Mouse (Mus musculus): ENCODE data around the gene Zfp513. TPM values are rescaled to one million over a fixed set of nuclear protein-coding genes. Genes with fewer than 3 reads are reported as not detected.

Zfp513 gene
- polyA plus RNA-seq, 1 experiment from 2014 or later, result 10.5 TPM

DNA sequence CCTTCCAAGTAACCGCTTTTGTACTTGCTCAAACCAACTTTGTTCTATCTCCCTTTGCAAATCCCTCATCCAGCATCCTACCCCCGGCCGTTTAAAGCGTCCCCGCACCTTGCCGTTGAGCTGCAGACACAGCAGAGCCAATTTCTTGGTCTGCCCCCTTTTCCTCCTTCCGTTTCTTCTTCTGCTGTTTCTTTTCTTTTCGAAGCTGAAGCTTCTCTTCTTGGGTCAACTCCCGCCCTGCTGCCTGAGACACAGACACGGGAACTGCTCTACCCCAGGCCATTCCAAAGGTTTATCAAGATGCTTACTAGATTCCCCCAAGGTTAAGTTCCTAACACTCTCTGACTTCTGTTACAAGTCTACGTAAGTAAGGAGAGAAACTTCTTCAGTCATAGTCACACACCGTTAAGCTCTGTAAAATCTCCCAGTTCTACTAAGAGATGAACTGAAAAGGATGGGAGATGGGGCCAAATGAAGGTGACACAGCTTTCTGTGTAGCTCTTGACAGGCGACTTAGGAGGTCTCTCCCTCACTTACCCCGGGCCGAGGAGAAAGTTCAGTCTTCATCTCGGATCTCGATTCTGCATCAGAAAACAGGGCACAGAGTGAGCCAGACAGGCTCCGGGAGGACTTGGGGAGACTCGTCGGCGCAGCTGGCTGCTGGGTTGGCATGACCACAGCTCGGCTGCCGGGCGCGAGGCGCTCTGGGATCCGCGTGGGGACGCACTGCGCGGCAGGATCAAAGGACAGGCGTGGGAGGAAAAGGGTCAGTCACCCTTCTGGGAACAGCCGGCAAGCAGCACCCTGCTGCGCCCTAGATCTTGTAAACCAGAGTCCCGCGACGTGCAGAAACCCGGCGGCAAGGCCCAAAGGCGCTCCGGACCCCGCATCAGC lies 9.8 kb downstream of the Zfp513 start:
- peak overlapping the region; percentile 76 for H3K27ac ChIP-seq (ENCODE audit: poor library complexity, severe bottlenecking)
- 13% methylated on average over 42 of the region's 42 CpGs for WGBS

DNA sequence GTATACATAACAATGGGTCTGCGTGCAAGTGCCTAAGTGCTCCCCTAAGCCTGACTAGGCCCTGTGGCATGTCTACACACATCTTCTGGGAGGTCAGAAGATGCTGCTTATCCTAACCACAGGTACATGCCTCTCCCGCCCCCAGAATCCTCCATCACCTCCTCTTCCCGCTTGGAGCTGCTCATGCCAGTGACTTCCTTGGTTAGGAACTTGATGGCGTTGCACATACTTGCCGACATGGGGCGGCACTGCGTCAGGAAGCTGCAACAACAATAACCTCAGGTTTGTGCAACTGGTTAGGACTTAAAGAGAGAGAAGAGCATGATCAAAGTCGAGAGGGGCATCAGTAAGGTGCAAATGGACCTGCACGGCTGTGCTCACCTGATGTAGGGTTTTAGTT lies 11.9 kb downstream of the Zfp513 start:
- no peak for ATAC-seq (ENCODE audit: insufficient number of reproducible peaks, low FRiP score)
- no peak overlapping the region for H3K27ac ChIP-seq (ENCODE audit: poor library complexity, severe bottlenecking)
- H3K4me1 ChIP-seq (replicated peaks), result peaks cover 20% of the 10 kb centered on the region
- H3K36me3 ChIP-seq, result peaks cover 52% of the 10 kb centered on the region
- H3K9ac ChIP-seq, result no peak overlapping the region
- H3K4me2 ChIP-seq, result no peak overlapping the region
- no peaks in the 10 kb centered on the region for H3K27me3 ChIP-seq (replicated peaks)
- H3K4me3 ChIP-seq, result no peak overlapping the region
- H3K9me3 ChIP-seq (replicated peaks), result no peaks in the 10 kb centered on the region
- 86% methylated on average over 9 of the region's 9 CpGs for WGBS

More for the DNA sequence above, 9.8 kb downstream of the Zfp513 start:
- Histone ChIP-seq H3K4me3 (peak overlapping the region; percentile 83), H3K4me2 (peak overlapping the region; percentile 84), H3K4me1 (replicated peaks) (peaks cover 20% of the 10 kb centered on the region), H3K9me3 (replicated peaks) (no peaks in the 10 kb centered on the region), H3K9ac (peak overlapping the region; percentile 77), H3K36me3 (peaks cover 67% of the 10 kb centered on the region), H3K27me3 (replicated peaks) (no peaks in the 10 kb centered on the region)
- peak; percentile 74 for ATAC-seq (ENCODE audit: insufficient number of reproducible peaks, low FRiP score)

DNA sequence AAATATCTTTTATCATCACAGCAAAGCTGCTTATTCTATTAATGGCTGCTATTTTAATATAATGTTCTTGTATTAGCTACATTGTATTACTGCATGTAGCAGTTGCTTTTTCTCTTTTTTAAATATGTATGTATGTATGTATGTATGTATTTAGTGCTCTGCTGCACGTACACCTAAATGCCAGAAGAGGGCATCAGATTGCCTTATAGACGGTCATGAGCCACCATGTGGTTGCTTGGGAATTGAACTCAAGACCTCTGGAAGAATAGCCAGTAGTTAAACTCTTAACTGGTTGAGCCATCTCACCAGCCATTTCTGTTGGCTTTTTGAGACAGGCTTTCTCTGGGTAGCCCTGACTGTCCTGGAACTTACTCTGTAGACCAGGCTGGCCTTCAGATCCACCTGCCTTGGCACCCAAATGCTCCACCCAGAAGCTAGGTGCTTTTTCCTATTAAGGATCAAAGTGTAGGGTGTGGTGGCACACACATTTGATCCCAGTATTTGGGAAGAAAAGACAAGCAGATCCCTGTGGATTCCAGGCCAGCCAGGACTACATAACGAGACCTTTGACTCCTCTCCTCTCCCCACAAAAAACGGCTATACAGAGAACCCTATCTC lies 13.8 kb downstream of the Zfp513 start:
- no peak overlapping the region for H3K4me2 ChIP-seq
- no peak for ATAC-seq (ENCODE audit: insufficient number of reproducible peaks, low FRiP score)
- WGBS, result 81% methylated on average over 4 of the region's 4 CpGs
- no peak overlapping the region for H3K9ac ChIP-seq
- H3K36me3 ChIP-seq, result peaks cover 46% of the 10 kb centered on the region
- H3K4me1 ChIP-seq (replicated peaks), result peaks cover 10% of the 10 kb centered on the region
- no peak overlapping the region for H3K27ac ChIP-seq (ENCODE audit: poor library complexity, severe bottlenecking)
- no peaks in the 10 kb centered on the region for H3K9me3 ChIP-seq (replicated peaks)
- no peaks in the 10 kb centered on the region for H3K27me3 ChIP-seq (replicated peaks)
- H3K4me3 ChIP-seq, result no peak overlapping the region

DNA sequence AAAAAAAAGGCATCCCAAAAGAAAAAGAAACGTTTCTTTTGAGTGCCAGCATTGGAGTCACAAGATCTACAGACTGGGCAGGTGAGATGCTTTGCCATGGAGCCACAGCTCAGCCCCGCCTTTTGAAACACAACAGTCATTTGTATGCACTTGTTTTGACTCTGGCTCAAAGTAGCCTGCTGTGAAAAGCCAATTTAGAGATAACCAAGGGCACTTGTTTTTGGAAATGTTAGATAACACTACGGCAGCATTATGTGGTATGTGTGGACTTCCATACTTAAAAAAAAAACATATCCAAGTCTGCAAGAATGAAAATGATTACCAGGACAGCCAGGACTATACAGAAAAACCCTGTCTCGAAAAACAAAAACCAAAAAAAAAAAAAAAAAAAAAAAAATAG lies 18.4 kb downstream of the Zfp513 start:
- no peak overlapping the region for H3K4me3 ChIP-seq
- H3K27me3 ChIP-seq (replicated peaks), result no peaks in the 10 kb centered on the region
- no peaks in the 10 kb centered on the region for H3K9me3 ChIP-seq (replicated peaks)
- H3K9ac ChIP-seq, result no peak overlapping the region
- H3K36me3 ChIP-seq, result peaks cover 20% of the 10 kb centered on the region
- no peak overlapping the region for H3K27ac ChIP-seq (ENCODE audit: poor library complexity, severe bottlenecking)
- 35% methylated on average over 4 of the region's 4 CpGs for WGBS
- 0 out of 2 replicates have a peak, but pooled peaks cover 2% of the 10 kb centered on the region for H3K4me1 ChIP-seq (replicated peaks)
- no peak overlapping the region for H3K4me2 ChIP-seq
- peak; percentile 38; the same call in 1 of the 2 replicates for ATAC-seq (ENCODE audit: insufficient number of reproducible peaks, low FRiP score)

DNA sequence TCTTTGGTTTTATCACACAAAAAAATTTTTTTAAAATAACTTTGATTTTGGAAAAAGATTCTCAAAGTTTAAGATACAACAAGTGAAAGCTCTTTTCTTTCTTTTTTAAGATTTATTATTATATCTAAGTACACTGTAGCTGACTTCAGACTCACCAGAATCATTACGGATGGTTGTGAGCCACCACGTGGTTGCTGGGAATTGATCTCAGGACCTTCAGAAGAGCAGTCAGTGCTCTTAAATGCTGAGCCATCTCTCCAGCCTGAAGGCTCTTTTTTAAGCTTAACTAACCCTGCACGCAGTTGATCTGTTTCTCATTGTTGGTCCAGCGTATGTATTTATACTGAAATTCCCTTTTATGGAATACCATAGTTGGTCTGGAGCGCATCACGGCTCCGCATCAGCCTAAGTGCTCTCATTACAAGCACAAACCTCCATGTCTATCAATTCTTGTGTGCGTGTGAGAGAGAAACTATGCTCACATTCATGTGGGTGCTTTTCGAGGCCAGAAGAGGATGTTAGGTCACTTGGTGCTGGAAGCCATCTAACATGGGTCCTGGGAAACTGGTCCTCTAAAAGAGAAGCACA lies 20.8 kb downstream of the Zfp513 start:
- H3K36me3 ChIP-seq, result 0 out of 2 replicates have a peak, but pooled peaks cover 5% of the 10 kb centered on the region

DNA sequence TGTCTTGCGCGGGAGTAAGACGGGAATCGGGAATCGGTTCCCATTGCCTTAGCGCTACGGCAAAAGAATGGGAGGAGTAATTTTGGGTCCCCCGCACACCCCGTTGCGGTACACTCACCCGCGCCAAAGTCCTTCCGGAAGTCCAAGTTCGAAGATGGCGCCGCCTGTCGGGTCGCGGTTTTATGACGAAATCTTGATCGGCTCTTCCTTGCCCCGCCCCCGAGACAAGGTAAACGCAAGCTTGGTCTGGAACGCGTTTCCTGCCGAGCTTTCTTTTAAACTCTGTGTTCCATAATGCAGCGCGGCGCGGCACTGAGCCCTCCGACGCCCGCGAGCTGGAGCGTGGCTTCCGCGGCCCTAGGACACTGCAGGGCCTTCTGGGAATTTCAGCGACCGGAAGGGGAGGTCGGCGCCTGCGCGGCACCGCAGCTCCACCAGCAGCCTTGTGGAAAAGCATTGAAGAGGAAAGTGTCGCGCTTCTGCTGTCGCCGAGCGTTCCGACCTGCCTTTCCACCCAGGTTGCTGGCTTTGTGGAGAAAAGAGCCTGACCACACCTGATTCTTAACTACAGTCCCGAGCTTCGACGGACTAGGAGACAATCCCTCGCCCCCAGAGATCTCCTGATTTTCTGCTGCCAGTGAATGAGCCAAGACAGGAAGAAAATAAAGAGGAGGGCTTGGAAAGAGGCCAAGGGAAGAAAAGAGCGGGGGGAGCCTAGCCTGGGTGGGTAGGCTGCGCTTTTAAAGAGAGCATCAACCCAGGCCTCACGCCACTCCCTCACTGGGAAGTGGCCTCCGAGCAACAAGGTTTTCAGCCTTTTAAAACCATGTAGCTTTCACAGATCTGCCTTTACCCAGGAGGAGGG lies 22.1 kb downstream of the Zfp513 start, which contains the start of the genes Gm29609 and Gtf3c2:
Gm29609 (minus strand) TSS at position 146 of the 865 bp plus-strand sequence.
Gtf3c2 (minus strand) TSS at position 379 of the 865 bp plus-strand sequence.
- peak within 1 kb of the TSS; percentile 95 for H3K27ac ChIP-seq (ENCODE audit: poor library complexity, severe bottlenecking)
- peak within 1 kb of the TSS; percentile 90 for H3K4me2 ChIP-seq
- H3K4me3 ChIP-seq, result peak within 1 kb of the TSS; percentile 90
- no peaks in the 10 kb centered on the region for H3K9me3 ChIP-seq (replicated peaks)
- peaks cover 5% of the 10 kb centered on the region; the same call in 1 of the 2 replicates for H3K36me3 ChIP-seq
- H3K9ac ChIP-seq, result peak within 1 kb of the TSS; percentile 81
- ATAC-seq (ENCODE audit: insufficient number of reproducible peaks, low FRiP score), result peak; percentile 95
- under 1% methylated on average over 59 of the region's 59 CpGs for WGBS
- H3K4me1 ChIP-seq (replicated peaks), result 0 out of 2 replicates have a peak, but pooled peaks cover 2% of the 10 kb centered on the region
- no peaks in the 10 kb centered on the region for H3K27me3 ChIP-seq (replicated peaks)

More for the DNA sequence above, 20.8 kb downstream of the Zfp513 start:
- 0 out of 2 replicates have a peak, but pooled peaks cover 2% of the 10 kb centered on the region for H3K4me1 ChIP-seq (replicated peaks)
- H3K4me2 ChIP-seq, result no peak overlapping the region
- H3K9ac ChIP-seq, result no peak overlapping the region
- no peak overlapping the region for H3K27ac ChIP-seq (ENCODE audit: poor library complexity, severe bottlenecking)
- 94% methylated on average over 9 of the region's 9 CpGs for WGBS
- H3K9me3 ChIP-seq (replicated peaks), result no peaks in the 10 kb centered on the region
- ATAC-seq (ENCODE audit: insufficient number of reproducible peaks, low FRiP score), result no peak
- H3K27me3 ChIP-seq (replicated peaks), result no peaks in the 10 kb centered on the region
- H3K4me3 ChIP-seq, result no peak overlapping the region

DNA sequence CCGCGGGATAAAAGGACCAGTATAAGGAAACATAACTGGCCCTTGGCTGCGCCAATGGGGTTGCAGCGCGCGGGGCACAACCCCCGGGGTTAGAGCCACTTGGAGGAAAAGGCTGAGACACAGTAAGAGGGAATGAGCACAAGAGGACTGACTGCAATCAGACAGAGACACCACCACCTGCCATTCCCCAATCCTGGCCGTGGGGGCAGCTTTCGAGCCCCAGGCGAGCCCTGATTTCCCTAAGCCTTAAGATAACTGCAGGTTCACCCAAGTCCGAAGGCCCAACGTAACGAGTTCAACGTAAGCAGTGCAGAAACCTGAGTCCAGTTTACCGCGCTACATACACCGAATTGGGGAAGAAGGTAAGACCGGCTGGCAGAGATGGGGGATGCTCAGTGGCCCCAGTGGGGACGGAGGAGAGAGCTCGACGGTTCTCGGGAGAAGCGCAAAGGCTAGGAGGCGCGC lies 22.8 kb downstream of the Zfp513 start:
- peak; percentile 54 for ATAC-seq (ENCODE audit: insufficient number of reproducible peaks, low FRiP score)
- peak overlapping the region; percentile 90 for H3K4me2 ChIP-seq
- H3K4me1 ChIP-seq (replicated peaks), result 0 out of 2 replicates have a peak, but pooled peaks cover 2% of the 10 kb centered on the region
- H3K27ac ChIP-seq (ENCODE audit: poor library complexity, severe bottlenecking), result peak overlapping the region; percentile 95
- WGBS, result 0% methylated on average over 25 of the region's 25 CpGs
- peak overlapping the region; percentile 90 for H3K4me3 ChIP-seq
- no peaks in the 10 kb centered on the region for H3K9me3 ChIP-seq (replicated peaks)
- peak overlapping the region; percentile 81 for H3K9ac ChIP-seq
- no peaks in the 10 kb centered on the region for H3K27me3 ChIP-seq (replicated peaks)
- peaks cover 9% of the 10 kb centered on the region for H3K36me3 ChIP-seq

DNA sequence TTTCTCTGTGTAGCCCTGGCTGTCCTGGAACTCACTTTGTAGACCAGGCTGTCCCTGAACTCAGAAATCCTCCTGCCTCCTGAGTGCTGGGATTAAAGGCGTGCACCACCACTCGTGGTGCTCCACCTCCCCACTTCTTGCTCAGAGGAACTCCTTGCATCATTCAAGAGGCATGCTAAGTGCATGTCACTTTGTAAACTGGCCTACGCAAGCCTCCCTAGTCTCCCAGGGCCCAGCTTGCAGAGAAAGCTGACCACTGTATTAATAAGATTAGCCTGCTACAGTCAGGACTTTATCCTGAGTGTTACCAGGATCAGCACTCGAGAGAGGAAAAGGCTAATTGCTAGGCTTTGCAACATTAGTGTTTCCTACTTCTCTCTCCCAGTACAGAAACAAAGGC lies 33.5 kb downstream of the Zfp513 start:
- Histone ChIP-seq H3K9ac (no peak overlapping the region), H3K27ac (ENCODE audit: poor library complexity, severe bottlenecking) (no peak overlapping the region), H3K4me1 (replicated peaks) (no peaks in the 10 kb centered on the region), H3K36me3 (peaks cover 92% of the 10 kb centered on the region), H3K4me3 (no peak overlapping the region), H3K27me3 (replicated peaks) (no peaks in the 10 kb centered on the region), H3K9me3 (replicated peaks) (no peaks in the 10 kb centered on the region), H3K4me2 (no peak overlapping the region)
- WGBS, result 77% methylated on average over 4 of the region's 4 CpGs
- no peak for ATAC-seq (ENCODE audit: insufficient number of reproducible peaks, low FRiP score)

DNA sequence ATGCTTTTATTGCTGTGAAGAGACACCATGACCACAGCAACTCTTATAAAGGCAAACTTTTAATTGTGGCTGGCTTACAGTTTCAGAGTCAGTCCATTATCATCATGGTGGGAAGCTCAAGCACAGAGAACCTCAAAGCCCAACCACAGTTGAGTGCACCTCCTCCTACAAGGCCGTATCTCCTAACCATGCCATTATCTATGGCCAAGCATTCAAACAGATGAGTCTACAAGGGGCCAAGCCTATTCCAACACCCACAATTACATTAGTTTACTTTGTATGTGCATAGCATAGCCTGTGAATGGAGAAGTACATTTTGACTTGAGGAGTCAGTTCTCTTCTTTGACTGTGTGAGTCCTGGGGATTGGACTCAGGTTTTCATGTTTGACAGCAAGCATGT lies 37.2 kb downstream of the Zfp513 start:
- H3K4me1 ChIP-seq (replicated peaks), result no peaks in the 10 kb centered on the region
- 80% methylated on average over 1 of the region's 1 CpGs for WGBS
- no peak overlapping the region for H3K4me2 ChIP-seq
- H3K27me3 ChIP-seq (replicated peaks), result no peaks in the 10 kb centered on the region
- H3K27ac ChIP-seq (ENCODE audit: poor library complexity, severe bottlenecking), result no peak overlapping the region
- no peaks in the 10 kb centered on the region for H3K9me3 ChIP-seq (replicated peaks)
- peaks cover 93% of the 10 kb centered on the region for H3K36me3 ChIP-seq
- no peak overlapping the region for H3K4me3 ChIP-seq
- ATAC-seq (ENCODE audit: insufficient number of reproducible peaks, low FRiP score), result no peak
- no peak overlapping the region for H3K9ac ChIP-seq

DNA sequence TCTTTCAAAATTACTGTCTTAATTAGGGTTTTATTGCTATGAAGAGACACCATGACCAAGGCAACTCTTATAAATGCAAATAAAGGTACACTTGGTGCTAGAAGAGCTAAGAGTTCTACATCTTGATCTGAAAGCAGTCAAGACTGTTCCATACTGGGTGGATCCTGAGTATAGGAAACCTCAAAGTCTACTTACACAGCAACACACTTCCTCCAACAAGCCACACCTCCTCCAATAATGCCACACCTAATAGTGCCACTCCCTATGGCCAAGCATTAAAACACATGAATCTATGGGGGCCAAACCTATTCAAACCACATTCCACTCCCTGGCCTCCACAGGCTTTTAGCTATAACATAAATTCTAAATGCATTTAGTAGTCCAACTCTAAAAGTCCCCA lies 39.6 kb downstream of the Zfp513 start:
- no peak overlapping the region for H3K4me2 ChIP-seq
- peaks cover 93% of the 10 kb centered on the region for H3K36me3 ChIP-seq
- ATAC-seq (ENCODE audit: insufficient number of reproducible peaks, low FRiP score), result no peak
- H3K27me3 ChIP-seq (replicated peaks), result no peaks in the 10 kb centered on the region
- H3K9me3 ChIP-seq (replicated peaks), result no peaks in the 10 kb centered on the region
- H3K4me3 ChIP-seq, result no peak overlapping the region
- H3K27ac ChIP-seq (ENCODE audit: poor library complexity, severe bottlenecking), result no peak overlapping the region
- no peaks in the 10 kb centered on the region for H3K4me1 ChIP-seq (replicated peaks)
- no peak overlapping the region for H3K9ac ChIP-seq
